Mouse (Mus musculus) lung, postnatal 25 days (tissue): ENCODE results near the gene 2210407C18Rik.
A peak's percentile ranks its signal among the peaks of the same experiment; 100 is the strongest.

Source experiments
- DNase-seq: peaks from one replicate; pipeline ENCODE4 v3.0.0; 2022; ENCODE audit warnings: low spot score

The 2210407C18Rik gene

GRCm38 (mm10) chr11:58602062-58602461, 13.8 kb downstream of the 2210407C18Rik start:
- DNase-seq, result no peak

- no peak for DNase-seq
Measured at GRCm38 (mm10) chr11:58597837-58598236, 18.0 kb downstream of the 2210407C18Rik start.

- no peak for DNase-seq
Measured at GRCm38 (mm10) chr11:58594814-58595213, 21.1 kb downstream of the 2210407C18Rik start, which contains the start of gene Olfr324. Gene Olfr324 (plus strand): TSS chr11:58595114.

GRCm38 (mm10) chr11:58588620-58589250, 27.1 kb downstream of the 2210407C18Rik start:
- DNase-seq, result no peak

- DNase-seq, result peak; percentile 3
Measured at GRCm38 (mm10) chr11:58587898-58588348, 28.0 kb downstream of the 2210407C18Rik start.

- DNase-seq, result no peak
Measured at GRCm38 (mm10) chr11:58578636-58579035, 37.2 kb downstream of the 2210407C18Rik start.

GRCm38 (mm10) chr11:58577430-58577829, 38.4 kb downstream of the 2210407C18Rik start, which contains the start of gene Olfr325:
Gene Olfr325 (plus strand): TSS chr11:58577730.
- no peak for DNase-seq

- no peak for DNase-seq
Measured at GRCm38 (mm10) chr11:58570405-58570804, 45.5 kb downstream of the 2210407C18Rik start, which contains the start of gene Olfr224. Gene Olfr224 (minus strand): TSS chr11:58570553.
